Mouse (Mus musculus) left cerebral cortex, adult 2 months (tissue): ENCODE data around the gene Pcolce2. TPM values are rescaled to one million over a fixed set of nuclear protein-coding genes. Genes with fewer than 3 reads are reported as not detected.

Experiments used
- DNase-seq, 2 experiments: peaks; one replicate each; pipeline ENCODE4 v3.0.0; 2021 to 2022; ENCODE audit warnings: low spot score in 2 of 2, mixed read lengths in 1 of 2; ENCODE audit errors: extremely low spot score in 1 of 2
- H3K27ac ChIP-seq: fragments of 200-600 bp; 2 replicates; pipeline ENCODE4 v1.8.1; 2022
- H3K4me3 ChIP-seq: fragments of 200-600 bp; 2 replicates; pipeline ENCODE4 v1.8.1; 2022
- CTCF ChIP-seq: fragments of 200-600 bp; IDR thresholded peaks from 2 replicates; pipeline ENCODE4 v1.8.1; 2022; ENCODE audit warnings: antibody characterized with exemption, mild to moderate bottlenecking, moderate library complexity
- intact Hi-C: fragments of 180-260 bp; cut with DNase I; formaldehyde crosslinking; loops from one replicate; pipeline ENCODE4 v1.15.1; 2025
- total RNA-seq, 2 experiments: library from RNA; stranded (reverse); gene quantifications; 2 replicates each; pipeline ENCODE4 v1.2.3; 2021

The Pcolce2 gene
- total RNA-seq, 2 experiments from 2014 or later, result 1.4 to 2.1 TPM

GRCm38 (mm10) chr9:95747298-95747697 lies 109.9 kb downstream of the Pcolce2 start:
- no peak for TF ChIP-seq CTCF
- intact Hi-C loops, result loop anchor here (5.0 kb wide), 2 partner anchors 105 to 235 kb away; partner anchors contain the start of gene U2surp
- Histone ChIP-seq H3K27ac (no peak overlapping the region), H3K4me3 (no peak overlapping the region)
- no peak for DNase-seq

Other genes starting within 250 kb of the Pcolce2 start
- gene Chst2, start 230.9 kb upstream of the Pcolce2 start, total RNA-seq, result 10 to 100 TPM; 66.8 to 67.4 TPM
- gene U2surp, start 125.6 kb upstream of the Pcolce2 start, total RNA-seq, result 10 to 100 TPM; 67.6 to 69.0 TPM
- 10 to 100 TPM; 35.8 to 36.2 TPM for gene Paqr9, start 77.9 kb upstream of the Pcolce2 start, total RNA-seq
- gene Trpc1, start 112.8 kb downstream of the Pcolce2 start, total RNA-seq, result 10 to 100 TPM; 44.6 to 50.8 TPM
- gene Pls1, start 207.7 kb downstream of the Pcolce2 start, total RNA-seq, result 10 to 100 TPM in 1 of 2 experiments, 1 to 10 TPM in 1; 9.4 to 10.4 TPM
- gene Atr, start 220.0 kb downstream of the Pcolce2 start, total RNA-seq, result 10 to 100 TPM; 12.0 TPM